Mouse (Mus musculus) fat pad, adult 2 months (tissue): ENCODE results near the gene Dennd6b.

ENCODE experiments used
- DNase-seq: peaks from one replicate; pipeline ENCODE4 v3.0.0-alpha.2; 2011; ENCODE audit warnings: low read depth, low spot score; ENCODE audit errors: extremely low read depth

Dennd6b gene

DNA sequence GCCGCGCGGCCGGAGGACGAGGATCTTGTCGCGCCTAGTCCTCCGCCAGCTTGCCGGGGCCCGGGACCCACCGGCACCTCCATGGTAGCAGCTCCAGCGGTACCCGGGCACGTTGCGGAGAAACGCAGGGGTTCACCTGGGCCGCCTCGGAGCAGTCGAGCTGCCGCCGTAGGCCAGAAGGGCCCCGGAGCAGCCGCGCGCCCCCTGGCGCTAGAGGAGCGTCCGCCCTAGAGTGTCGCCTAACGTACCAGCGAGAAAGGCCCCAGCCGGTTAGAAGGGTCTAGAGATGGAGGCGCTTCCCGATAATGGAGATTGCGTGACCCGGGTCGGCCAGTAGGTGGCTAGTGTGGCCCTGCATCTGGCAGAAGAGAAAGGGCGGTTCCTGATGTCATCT is at the start of gene Dennd6b:
Gene Dennd6b, minus strand, starts transcription at position 184 of the 394 bp plus-strand sequence.
- no peak for DNase-seq

DNA sequence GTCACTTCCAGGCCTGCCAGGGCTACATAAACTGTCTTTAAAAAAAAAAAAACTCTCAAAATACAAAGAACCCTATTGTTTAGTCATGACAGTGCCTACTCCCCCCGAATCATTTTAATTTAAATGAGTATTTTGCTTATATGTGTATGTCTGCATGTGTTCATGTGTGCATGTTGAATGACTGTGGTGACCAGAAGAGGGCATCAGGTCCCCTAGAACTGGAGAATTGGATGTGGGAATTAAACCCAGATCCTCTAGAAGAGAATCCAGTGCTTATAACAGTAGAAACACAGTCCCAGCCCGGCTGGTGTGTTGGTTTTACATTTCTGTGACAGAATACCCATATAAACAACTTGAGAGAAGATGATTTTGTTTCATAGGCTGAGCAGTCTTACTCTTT is 44.7 kb upstream of the Dennd6b start:
- no peak for DNase-seq

DNA sequence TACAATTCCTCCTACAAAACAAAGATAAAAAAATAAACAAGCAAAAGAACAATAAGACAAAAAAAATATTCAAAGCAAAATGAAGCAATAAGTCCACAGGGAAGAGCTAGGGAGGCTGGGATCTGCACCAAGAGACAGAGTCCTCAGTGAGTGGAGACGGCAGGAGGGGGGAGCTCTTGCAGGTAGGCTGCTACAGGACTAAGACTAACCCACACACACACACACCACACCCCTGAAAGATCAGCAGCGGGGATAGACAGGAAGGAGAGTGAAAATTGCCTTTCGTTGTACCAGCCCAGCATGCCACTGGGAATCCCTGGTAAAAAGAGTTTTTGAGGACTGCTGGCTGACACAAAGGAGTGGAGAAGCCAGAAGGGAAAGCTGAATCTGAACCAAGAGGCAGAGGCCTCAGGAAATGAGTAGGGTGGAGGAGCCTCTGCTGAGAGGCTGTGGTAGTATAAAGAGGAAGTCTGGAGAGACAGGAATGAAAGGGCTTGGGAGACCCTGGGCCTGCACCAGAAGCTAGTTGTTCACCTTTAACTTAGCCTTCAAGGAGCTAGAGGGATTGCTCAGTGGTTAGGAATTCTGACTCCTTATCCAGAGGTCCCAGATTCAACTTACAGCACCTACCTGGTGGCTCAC is 43.6 kb upstream of the Dennd6b start:
- no peak for DNase-seq

DNA sequence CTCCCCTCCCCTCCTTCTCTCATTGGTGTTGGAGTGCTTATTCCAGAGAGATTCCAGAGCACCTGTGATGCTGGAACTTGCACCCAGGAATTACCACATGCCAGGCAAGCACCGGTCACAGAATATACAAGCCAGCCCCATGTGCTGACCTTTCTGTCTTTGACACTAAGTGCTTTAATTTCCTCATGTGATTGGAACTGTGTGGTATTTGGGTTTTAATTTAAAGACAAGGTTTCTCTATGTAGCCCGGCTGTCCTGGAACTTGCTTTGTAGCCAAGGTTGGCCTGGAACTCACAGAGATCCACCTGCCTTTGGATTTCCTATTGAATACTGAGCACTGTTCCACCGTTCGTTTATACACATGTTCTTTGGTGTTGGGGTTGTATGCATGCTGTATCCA is 37.8 kb upstream of the Dennd6b start:
- no peak for DNase-seq

DNA sequence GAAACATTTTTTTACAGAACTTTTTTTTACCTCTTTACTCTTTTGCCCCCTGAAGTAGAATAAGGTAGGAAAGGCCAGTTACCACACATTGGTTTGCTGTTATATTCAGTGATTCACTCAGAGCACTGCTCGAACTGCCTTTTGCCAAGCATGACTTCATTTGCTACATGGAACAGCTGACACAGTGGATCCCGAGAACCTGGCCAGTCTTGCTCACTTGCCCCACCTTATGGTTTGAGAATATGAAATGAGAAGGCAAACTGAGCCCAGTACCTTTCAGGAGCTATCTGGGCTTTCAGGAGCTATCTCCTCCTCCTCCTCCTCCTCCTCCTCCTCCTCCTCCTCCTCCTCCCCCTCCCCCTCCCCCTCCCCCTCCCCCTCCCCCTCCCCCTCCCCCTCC is 37.3 kb upstream of the Dennd6b start:
- no peak for DNase-seq

DNA sequence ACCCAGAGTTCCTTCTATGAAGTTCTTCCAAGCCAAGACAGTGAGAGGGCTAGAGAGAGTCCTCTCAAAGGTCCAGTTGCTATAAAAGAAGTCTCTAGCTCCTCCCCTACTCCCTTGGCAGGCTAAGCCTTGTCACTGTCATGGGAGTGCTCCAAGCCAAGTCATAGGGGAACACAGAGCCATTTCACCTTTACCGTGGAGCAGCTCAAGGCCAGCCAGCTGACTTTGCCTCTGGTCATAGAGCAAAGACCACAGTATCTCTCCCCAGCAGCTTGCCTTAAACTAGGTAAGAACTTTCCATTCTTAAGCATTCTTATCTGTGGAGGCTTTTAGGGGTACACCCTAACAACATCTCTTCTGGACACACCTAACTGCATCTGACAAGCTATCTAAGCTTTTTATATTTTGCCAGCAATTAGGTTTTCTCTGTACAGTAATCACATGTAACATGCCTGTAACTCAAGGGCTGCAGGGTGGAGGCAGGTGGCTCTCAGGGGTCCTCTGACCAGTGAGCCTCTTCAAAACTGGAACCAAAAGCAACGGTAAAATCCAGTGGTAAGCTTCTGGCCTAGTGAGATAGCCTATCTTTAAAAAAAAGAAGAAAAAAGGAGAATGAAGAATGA is 19.4 kb upstream of the Dennd6b start:
- DNase-seq, result no peak

DNA sequence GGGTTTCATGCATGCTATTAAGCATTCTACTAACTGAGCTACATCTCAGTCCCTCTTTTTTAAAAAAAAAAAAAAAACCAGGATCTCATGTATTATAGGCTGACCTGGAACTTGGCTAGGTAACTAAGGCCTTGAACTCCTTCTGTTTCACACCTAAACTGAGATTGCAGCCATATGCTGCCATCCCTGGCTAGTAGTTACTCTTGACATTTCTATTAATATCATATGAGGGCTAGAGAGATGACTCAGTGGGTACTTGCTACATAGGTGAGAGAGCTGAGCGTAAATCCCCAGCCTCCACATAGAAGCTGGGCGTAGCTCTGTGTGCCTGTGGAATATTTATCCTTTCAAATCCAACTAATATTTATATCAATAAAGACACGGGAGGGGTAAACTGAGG is 18.7 kb upstream of the Dennd6b start:
- DNase-seq, result no peak

DNA sequence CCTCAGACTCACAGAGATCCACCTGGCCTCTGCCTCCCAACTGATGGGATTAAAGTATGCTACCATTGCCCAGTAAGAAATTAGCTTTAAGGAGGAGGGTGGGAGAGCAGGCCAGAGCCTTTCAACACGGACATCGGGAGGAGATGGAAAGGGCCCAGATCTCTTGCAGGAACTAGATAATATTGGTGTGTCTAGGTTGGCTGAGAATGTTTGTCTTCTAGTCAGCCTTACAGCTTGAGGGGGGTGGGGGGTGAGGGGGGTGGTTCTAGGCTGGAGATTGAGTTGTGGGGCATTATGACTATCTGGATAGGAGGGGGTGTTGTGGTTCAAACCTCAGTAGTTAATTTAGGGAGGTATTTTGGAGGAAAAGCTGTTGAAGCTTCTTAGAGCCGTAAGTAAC is 17.2 kb upstream of the Dennd6b start:
- no peak for DNase-seq

DNA sequence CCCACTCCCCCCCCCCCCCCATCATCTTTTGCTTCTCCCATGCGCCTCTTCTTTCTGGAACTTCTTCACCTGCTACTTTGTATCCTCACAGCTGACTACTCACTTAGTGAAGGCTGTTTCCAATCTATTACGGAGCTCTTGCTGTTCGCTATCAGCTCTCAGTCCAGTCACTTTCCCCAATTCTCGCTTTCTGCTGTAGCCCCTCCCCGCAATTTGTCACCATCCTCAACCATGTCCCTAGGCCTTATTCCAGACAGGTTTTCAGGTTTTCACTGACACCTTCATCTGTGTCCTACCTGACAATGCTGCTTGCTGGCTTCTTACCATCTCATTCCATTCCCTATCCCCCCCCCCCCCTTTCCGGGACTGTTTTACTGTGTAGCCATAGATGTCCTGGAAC is 16.2 kb upstream of the Dennd6b start:
- no peak for DNase-seq

DNA sequence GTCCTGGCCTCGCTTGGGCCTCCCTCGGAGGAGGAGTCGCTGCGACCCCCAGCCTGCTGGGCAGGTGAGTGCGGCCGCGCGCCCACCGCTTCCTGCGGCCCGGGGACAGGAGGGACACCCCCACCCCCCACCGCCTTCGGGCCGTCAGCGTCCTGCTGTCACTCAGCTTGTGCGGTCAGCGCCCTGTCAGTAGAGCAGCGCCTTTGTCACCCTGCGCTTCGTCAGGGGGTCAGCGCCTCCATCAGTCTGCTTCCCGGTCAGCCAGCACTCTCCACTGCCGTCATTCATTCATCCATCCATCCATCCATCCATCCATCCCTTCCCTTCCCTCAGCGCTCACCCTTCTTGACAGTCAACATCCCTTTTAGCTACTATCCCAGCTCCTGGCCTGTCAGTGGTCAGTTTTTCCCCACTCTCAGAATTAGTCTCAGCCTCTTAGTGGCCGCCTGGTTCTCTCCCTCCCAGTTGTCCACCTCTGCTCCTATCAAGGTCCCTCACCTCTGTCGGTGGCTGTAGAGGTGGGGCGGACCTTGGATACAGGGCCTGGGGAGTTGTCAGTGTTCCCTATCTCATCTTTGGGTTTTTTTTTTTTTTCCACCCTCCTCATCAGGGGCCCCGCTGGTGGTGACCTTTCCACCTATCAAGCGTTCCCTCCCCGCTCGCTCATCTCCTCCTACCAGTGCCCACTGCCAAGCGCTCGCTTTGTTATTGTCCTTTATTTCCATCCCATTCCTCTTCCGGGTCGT is 15.6 kb upstream of the Dennd6b start:
- no peak for DNase-seq

DNA sequence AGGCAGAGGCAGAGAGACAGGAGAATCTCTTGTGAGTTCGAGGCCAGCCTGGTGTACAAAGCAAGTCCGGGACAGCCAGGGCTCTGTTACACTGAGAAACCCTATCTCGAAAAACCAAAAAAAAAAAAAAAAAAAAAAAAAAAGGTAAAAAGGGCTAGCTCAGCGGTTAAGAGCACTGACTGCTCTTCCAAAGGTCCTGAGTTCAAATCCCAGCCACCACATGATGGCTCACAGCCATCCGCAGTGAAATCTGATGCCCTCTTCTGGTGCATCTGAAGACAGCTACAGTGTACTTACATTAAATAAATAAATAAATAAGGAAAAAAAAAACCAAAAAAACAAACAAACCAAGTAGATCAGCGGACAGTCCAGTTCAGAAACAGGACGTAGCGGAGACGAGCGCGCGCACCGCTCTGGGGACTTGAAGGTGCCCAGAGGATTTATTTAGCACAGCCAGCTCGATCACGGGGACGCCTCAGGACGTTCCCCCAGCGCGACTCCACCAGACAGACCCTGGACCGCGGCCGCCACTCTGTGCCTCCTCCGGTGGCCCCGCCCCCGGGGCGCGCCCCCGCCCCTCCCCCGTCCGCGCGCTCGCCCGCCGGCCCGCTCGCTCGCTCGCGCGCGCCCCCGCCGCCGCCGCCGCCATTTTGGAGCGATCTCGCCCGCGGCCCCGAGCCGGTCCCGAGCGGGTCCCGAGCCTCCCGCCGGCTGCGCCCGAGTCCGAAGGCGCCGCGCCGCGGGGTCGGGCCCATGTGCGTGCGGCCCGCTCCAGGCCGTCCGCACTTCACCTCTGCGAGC is 14.8 kb upstream of the Dennd6b start, which contains the start of gene Ppp6r2:
Gene Ppp6r2, plus strand, starts transcription at position 639 of the 801 bp plus-strand sequence.
- no peak for DNase-seq

DNA sequence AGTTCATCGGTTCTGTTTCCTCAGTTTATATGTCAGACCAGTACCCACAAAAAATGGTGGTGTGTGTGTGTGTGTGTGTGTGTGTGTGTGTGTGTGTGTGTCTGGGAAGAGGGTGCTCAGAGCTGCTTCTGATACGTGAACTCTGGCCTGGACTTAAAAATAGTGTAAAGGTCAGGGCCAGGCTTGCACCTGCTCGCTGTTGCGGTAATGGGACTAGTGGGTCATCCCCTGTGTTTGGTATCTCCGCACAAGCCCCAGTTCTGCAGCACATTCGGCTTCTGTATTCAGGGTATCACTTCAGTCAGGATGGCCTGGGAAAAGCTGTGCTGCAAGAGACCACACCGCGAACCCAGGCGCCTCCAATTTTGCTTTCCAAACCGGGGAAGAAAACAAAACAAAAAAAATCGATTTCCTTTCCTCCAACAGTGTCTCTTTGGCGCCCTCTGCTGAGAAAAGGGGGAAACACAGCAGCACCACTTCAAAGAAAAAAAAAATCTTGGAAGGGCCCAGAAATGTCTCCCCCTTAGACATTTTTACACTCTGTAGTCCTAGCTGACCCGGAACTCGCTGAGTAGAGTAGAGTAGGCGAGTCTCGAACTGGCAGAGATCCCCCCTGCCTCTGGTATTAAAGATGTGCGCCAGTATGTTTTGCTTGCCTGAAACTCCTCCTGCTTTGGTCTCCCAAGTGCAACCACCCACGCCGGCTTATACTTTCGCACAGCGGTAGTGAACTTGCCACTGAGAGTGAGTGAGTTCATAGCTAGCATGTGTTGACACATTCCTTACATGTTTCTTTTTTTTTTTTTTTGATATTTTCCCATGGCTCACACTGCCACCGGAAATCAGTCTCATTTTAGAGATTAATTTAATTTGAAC is 13.8 kb upstream of the Dennd6b start:
- DNase-seq, result peak; percentile 85

DNA sequence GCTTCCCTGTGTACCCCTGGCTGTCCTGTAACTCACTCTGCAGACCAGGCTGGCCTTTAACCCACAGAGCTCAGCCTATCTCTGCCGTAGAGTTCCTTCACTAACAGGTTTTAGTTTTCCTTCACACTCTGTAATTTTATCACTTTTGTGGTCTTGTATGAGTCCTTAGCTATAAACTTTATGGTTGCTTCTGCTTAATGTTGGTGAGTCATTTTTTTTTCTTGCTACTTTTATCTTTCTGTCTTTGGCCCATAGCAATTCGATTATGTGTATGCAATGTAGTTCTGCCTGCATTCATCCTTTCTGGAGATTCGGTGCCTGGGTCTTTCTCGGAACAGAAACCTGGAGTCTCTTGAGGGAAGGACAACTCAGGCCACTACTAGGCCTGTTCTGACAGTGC is 11.2 kb upstream of the Dennd6b start:
- DNase-seq, result no peak

DNA sequence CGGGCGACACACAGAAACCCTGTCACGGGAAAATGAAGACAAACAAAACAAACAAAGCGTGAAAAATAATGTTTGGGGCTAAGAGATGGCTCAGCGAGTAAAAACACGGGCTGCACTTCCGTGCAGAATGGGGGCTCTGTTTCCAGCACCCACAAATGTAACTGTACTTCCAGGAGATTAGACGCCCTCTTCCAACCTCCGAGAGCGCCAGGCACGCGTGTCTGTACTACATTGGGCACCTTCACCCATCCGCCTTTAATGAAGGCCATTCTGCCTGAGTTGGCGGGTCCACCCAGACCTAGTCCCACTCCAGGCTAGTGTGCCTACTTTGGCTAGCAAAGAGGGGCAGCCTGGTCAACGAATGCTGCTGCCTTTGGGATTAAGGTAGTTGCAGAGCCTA is 760 bp upstream of the Dennd6b start:
- DNase-seq, result no peak

DNA sequence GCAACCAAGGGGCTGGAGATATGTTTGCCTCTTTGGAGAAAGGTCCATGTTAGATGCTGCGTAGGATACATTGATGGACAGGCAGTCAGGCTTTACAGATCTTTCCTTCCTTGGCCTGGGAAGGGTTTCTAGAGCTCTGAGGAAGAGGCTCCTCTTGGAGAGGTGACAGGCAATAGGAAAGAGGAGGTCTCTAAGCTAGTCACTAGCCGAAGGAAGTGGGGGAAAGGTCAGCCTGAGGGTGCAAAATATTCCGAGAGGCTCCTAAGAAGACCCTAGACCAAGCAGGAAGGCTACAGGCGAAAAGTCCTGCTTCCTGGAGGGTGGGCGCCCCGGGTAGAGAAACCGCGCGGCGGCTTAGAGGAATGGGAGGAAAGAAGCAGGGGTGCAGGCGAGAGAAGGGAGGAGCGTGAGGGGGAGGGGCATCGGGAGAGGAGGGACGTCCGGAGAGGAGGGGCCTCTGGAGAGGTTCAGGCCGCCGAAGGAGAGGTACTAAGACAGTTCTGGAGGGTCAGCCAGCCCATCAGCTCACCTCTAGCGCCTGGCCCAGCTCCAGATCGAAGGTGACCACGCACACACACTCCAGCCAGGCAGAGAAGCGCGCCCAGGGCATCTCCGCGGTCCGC is 495 bp downstream of the Dennd6b start:
- DNase-seq, result no peak

DNA sequence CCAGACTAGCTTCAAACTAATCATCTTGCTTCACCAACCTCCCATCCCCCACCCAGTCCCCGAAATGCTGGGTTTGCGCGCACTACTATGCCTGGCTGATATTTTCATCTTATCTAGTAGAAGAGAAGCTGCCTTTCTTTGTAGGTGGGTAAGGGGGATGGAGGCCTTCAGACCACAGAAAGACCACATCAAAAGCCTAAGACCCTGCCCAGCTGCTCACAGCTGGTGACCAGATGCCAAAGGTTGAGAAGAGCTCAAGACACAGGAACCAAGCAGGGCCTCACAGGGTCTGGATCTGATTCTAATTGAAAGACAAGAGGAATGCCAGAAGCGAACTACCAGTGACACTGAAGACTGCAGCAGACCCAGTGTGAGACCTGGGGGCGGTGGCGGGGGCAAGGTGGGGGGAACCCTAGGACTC is 1.0 kb downstream of the Dennd6b start:
- no peak for DNase-seq

DNA sequence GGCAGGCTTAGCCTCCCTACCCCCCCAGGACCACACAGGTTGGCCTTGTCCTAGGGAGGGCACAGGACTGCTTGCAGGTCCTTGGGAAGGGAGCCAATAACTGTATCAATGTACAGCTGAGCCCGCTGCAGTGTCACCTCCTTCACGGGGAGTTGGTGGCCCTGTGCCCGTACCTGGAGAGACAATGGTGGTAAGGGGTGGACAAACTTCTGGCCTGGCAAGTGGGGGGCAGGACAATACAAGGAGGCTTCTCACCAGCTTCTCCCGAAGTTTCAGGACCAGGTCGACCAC is 11.4 kb downstream of the Dennd6b start:
- no peak for DNase-seq

DNA sequence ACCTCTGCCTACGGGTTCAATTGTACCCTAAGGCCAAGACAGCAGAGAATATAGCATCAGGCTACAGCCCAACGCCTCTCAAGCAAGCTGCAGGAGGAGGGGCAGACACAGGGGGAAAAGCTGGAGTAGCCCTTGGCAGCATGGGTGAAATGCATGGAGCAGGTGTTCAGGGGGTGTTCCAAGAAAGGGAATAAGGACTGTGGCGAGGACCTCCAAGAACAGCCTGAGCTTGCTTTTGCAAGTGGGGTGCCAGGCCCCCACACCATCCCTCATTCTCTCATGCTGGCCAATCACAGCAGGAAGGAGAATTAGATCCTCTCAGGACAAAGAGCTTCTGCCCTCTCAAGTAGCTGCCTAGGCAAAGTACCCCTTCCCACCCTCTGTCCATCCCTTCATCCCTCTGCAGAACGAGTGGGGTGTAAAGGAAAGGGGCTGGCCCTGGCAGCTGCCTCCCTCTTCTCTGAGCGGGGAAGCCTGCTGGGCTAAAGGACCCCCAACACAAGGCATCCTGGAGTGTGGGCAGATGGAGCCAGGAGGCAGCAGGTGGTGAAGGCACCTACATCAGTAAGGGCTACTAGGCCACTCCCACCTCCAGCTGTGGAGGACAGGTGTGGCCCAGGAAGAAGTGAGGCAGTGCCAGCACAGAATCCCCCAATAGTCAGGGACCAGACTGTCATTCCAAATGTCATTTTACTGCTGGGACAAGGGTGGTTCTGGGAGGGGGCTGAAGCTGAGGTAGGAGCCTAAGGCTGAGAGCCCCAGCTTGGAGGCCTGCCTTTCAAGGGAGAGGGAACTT is 12.0 kb downstream of the Dennd6b start:
- no peak for DNase-seq

DNA sequence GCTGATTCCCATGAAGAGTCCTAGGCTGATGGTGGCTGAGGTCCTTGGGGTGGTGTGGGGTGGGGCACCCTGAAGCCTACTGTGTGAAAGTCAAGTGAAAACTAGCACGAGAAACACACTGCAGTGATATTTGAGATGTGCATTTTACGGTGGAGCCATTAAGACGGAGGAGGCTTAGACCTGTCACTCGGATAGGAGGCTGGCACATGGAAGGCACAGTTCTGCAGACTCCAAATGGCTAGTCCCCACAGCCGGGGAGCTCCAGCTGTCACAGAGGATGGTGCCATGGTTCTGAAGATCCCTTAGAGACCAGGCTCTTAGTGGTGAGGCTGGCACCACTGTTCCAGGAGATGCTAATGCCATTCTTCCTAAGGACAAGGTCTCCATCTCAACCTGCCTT is 13.5 kb downstream of the Dennd6b start:
- DNase-seq, result no peak
